Mouse (Mus musculus): Measurements from ENCODE around the gene Il4i1.
"Not testable (repeated sequence)": the region's sequence is repeated elsewhere in the genome, so short reads cannot be mapped to it uniquely, and the experiment has no call there.

Gene Il4i1

DNA sequence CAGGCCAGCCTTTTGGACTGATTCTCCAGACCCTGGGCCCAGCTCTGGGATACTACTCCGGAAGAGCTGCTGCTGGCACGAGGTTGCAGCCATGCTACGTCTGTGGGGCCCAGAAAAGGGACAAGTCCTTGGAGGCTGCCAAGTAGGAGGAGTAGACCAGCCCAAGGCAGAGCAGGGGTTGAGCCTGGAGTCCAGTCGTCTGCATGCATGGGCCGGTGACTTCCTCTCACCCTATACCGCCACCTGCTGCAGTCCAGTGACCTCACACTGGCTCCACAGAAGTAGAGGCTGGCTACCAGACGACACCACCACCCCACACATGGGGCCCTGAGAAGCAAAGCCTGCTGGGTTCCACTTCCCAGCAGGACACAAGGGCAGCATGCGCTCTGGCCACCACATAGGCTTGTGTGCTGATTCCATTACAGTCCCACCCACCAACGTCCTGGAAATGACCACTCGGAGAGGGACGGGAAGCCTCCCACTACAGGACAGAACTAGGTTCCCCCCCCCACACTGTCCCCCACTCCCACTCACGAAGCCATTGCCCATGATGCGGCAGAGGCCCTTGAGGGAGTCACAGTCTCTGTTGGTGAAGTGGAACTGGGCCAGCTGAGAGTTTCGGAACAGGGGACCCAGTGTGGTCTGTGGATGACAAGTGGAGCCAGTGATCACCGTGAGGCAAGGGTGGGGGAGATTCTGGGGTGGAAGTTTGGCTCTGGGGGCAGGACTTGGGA, 50.3 kb downstream of the Il4i1 start:
- DNase-seq = peak; percentile 81

DNA sequence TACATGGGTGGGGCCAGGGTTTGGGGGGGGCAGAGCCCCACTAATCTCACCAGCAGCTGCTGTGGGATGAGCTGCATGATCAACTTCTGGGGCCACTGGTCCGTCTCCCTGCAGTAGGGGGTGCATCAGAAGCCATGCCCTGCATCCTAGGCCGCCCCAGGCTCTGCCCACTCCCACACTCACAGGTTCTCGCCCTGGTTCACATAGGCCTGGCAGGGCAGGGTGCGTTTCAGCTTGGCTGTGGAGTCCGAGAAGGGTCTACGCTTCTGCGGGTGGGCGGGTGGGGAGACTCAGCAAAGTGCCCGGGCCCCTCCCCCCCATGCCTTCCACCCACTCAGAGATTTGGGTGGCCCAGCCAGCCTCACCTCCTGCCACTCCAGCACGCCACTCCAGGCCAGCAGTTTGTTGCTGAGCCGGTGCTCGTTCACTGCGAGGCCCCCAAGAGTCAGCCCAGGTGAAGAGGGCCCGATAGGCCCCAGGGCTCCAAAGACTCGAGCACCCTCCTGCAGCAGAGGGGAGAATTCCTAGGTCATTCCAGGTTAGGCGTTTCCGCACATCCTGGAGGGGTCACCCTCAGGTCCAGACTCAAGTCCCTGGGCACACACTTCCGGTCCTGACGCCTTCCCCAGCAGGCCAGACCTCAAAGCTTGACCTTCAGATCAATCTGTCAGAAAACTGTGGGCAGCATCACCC, 51.0 kb downstream of the Il4i1 start:
- no peak for DNase-seq

DNA sequence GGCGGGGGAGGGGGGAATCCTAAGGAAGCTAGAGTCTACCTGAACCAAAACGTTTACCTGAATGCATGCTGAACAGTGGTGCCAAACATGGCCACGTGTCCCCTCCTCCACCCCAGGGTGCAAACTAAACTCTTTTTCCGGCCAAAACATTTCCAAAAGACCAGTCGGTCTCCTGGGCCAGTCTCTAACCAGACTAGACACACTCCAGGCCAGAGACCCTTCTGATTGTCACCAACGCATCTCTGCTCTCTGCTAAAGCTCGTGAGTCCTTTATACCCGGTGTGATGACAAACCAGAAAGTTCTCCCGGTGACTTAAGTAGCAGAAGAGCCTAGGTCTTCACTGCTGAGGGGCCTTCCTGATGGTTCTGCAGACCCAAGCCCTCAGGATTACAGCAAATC, 51.6 kb downstream of the Il4i1 start:
- no peak for DNase-seq

DNA sequence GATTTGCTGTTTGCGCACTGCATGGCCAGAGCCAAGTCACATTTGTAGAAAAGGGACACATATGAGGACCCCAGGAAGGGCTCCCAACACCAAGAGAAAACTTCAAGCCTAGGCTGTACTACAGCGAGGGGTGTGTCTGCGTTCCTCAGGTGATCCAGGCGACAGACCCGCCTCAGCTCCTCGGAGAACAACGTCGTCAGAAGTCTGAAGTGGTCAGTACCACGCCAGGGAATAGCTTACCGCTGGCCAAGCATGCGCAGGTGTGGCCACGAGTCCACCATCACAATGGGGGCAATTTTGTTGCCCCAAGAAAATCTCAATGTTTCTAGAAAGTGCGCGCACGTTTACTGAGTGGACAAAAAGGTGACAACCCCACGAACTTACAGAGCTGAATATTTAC, 52.3 kb downstream of the Il4i1 start:
- DNase-seq = peak; percentile 55

DNA sequence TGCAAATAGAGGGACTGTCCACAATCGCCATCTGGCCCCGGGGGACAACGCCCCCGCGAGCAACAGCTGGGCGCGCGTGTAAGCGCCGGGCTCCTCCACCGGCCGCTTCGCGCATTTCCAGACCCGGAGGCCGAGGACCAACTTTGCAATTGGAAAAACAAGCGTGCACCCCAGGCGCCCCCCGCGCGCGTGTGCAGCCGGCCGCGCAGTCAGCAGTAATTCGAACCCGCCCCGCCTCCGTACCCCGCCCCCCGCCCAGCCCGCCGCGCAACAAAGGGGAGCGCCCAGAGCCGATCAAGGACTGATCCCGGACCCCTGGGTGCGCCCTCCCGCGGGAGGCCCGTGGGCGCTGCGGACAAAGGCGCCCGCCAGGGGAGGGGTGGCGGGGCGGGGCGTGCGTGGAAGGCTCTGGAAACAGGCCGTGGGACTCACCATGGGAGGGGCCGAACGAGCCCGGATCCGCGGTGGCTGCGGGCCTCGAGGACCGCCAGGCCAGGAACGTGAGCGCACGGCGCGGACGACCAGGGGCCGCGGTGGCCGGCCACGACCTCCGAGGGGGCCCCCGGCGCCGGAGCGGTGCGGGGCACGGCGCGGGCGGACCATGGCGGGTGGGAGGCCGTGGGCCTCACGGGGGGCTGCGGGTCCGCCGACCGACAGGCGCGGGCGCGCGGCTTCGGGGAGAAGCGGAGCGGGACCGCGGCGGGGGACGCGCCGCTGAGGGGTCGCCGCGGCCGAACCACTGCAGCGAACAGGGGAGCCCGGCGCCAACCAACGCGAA, 52.9 kb downstream of the Il4i1 start:
- DNase-seq = peak; percentile 88

DNA sequence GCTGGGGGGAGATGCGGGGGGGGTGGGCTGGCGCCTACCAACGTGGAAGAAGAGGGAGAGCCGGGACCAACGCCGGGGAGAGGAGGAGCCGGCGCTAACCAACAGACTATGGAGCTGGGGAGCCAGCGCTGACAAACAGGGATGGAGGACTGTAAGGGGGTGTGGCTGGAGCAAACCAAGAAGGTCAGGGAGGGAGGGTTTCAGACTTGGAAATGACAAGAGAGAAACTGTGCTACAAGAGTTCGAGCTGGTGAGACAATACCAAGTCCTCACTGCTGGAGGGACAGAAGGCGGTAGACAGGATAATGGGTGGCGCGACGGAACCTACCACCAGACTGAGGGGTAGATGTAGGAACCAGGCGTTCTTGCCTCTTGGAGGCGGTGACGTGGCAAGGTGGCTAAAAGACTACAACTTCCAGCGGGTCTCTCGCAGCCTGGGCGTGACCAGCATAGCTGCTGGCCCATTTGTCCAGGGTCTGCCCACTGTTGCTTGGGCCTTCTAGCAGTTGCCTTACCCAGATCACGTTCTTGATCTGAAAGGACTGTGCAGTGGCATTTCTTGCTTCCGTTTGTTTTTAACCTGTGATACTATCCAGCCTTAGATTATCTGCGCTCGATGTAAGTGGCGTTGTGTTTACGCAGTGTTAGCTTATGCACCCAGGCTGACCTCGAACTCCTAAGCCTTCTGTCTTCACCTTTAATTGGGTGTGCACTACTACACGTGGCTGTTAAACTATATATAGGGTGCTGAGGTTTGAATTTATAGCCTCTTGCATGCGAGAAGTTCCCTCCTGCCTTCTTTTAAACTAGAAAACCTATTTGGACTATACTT, 53.7 kb downstream of the Il4i1 start, which contains the start of gene Ptov1:
TSS of gene Ptov1 (minus strand) at position 92 of the 832 bp plus-strand sequence.
- peak; percentile 95 for DNase-seq

DNA sequence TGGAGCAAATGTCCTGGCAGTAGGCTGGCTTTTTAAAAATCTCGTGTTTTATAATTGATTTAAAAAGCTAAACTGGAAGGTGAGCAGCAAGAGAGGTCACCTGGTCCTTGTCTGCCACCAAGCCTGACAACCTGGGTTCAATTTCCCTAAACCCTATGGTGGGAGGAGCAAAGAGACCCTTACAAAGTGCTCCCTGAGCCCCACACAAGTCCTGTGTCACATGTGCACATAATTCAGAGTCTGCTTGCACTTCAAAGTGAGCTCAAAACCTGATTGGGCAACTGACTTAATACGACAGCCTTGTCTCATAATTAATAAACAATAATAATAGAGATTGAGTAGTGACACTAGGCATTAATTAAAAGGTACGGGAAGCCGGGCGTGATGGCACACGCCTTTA, 54.4 kb downstream of the Il4i1 start:
- DNase-seq = no peak

DNA sequence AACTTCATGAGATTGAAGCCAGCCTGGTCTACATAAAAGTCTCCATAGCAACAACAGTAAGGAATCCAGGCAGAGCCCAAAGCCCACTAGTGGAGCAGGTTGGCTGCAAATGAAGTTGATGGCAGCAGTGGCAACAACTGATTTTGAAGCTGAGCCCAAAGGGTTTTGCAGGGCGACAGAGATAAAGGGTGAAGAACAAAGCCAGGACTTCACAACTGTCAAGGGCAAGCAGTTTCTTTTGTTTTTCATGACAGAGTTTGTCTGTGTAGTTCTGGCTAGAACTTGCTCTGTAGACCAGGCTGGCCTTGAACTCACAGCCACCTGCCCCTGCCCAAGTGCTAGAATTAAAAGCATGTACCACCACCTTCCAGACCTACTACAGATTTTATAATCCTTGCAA, 55.0 kb downstream of the Il4i1 start:
- no peak for DNase-seq

DNA sequence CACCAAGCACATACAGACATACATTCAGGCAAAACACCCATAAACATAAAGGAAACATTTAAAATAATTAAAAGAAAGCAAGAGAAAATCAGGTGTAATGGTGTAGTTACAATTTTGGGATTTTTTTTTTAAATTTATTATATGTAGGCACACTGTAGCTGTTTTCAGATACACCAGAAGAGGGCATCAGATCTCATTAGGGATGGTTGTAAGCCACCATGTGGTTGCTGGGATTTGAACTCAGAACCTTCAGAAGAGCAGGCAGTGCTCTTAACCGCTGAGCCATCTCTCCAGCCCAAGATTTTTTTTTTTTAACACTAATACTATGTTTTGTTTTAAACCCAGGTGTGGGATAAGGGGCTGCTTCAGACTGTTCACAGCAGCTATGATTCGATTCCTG, 55.6 kb downstream of the Il4i1 start:
- DNase-seq = not testable (repeated sequence)

DNA sequence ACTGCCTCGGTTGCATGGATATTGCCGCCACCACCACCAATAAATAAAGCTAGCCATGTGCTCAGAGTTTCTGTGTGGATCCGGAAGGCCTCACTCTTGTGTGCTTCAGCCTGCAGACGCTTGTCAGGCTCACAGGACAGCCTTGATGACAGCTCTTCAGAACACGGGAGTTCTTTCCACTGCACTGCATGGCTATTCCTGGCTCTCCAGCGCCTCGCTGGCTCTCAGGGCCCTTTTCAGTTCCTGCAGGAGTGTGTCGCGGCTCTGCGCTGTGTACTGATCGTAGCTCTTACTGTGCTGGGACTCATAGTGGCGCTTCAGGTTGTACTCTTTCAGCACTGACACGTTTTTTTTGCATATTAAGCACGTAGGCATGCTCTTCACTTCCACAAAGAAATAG, 61.6 kb downstream of the Il4i1 start:
- DNase-seq = no peak

DNA sequence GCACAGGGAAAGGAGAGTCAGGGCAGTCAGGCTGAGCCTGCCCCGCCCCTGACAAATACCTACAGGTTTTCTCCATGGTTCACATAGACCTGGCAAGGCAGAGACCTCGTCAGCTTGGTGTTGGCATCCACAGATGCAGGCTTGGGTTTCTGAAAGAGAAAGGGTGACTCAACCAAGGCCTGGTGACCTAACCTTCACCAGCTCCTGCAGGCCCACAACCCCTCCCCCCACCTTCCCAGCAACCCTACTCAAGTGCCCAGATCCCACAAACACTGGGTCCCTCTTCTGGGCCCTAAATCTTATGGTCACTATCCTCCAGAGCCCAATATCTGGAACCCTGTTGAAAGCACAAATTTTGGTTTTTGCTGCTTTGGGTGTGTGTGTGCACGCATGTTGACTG, 66.8 kb downstream of the Il4i1 start:
- DNase-seq = no peak

DNA sequence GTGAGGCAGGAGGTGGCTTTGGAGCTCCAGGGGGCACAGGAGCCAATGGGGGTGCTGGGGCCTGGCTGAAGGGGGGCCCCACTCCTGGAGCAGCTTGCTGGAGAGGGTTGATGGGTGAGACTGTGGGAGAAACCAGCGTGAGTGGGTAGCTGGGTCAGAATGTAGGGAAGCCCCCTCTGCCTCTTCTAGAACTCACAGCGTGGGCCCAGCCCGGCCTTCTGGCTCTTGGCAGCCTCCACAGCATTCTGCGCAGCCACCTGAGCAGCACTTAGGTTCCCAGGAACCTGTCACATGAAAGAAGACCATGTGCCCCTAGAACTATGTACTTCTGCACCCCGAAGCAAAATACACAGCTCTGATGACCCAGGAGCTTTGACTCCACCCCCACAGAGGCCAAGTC, 68.5 kb downstream of the Il4i1 start:
- DNase-seq = no peak

DNA sequence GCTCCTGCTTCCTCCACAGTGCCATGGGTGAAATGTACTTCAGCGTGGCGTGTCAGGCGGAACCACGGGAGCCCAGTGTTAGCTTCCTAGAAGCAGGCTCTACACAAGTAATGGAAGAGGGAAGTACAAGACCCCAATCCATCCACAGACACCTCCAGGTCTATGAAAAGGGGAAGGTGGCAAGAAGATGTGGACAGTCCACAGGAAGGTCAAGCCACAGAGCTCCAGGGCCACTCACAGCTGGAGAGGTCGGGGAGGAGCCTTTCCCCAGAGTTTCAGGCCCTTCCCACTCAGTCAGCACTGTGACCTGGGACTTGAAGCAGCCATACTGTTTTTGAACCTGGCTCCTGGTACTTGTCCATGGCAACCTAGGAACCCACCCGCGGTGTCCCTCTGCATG, 70.8 kb downstream of the Il4i1 start:
- no peak for DNase-seq

DNA sequence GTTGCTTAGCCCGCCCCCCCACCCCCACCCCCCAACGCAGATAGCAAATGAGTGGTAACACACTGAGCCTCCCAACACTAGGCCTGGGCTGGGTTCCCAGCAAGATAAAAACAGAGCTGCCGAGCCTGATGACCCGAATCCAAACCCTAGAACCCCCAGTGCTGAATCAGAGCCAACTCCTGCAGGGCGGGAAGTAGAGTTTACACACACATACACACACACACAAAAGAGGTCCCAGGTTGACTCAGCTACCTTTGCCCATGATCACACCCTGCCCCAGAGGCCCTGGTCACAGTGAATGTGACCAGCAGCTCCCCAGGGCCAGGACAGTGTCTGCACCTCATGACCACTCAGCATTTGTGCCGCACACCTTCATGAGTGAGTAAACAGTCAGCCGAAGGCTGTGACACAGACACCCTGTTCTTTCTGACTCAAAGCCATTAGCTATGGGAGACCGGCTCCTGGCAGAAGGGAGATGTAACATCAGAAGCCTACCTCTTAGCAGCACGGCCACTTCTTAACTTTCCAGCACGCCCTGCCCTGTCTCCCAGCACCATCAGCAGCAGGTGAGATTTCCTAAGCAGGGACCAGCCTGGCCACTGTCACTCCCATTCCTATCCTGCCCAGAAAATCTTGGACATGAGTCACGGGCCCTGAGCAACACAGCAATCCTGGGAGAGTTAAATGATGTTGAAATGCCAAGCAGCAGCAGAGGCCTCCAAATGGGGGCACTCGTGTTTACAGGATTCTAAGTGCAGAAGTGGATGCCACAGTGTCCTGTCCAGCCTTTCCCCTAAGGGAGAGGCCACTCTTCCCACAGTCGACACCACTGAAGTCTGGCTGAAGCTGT, 72.3 kb downstream of the Il4i1 start:
- peak; percentile 26 for DNase-seq

DNA sequence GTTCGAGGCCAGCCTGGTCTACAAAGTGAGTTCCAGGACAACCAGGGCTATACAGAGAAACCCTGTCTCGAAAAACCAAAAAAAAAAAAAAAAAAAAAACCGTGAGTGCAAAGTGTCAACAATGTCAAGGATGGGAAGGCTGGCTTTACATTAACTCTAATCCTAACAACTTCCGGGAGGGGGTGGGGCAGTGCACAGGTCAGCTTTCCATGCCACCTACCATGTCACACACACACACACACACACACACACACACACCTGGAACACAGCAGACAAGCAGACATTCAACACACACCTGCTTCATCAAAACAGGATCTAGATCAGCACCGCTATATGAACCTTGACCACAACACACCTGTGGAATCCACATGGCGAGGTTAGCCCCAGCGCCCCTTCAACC, 74.0 kb downstream of the Il4i1 start:
- peak; percentile 49 for DNase-seq
